Mouse (Mus musculus) inflammation-experienced regulatory T-cells, adult 16 weeks (primary cell): Measurements from ENCODE around the gene Ankrd17. TPM values are rescaled to one million over a fixed set of nuclear protein-coding genes. Genes with fewer than 3 reads are reported as not detected.

Source experiments
- polyA plus RNA-seq: library from polyadenylated mRNA; unstranded; fragments of 100-300 nt; shearing (Covaris generic); gene quantifications from one replicate; pipeline ENCODE4 v1.2.1, GENCODE M21; 2017

The Ankrd17 gene
- polyA plus RNA-seq = 23.4 TPM

DNA sequence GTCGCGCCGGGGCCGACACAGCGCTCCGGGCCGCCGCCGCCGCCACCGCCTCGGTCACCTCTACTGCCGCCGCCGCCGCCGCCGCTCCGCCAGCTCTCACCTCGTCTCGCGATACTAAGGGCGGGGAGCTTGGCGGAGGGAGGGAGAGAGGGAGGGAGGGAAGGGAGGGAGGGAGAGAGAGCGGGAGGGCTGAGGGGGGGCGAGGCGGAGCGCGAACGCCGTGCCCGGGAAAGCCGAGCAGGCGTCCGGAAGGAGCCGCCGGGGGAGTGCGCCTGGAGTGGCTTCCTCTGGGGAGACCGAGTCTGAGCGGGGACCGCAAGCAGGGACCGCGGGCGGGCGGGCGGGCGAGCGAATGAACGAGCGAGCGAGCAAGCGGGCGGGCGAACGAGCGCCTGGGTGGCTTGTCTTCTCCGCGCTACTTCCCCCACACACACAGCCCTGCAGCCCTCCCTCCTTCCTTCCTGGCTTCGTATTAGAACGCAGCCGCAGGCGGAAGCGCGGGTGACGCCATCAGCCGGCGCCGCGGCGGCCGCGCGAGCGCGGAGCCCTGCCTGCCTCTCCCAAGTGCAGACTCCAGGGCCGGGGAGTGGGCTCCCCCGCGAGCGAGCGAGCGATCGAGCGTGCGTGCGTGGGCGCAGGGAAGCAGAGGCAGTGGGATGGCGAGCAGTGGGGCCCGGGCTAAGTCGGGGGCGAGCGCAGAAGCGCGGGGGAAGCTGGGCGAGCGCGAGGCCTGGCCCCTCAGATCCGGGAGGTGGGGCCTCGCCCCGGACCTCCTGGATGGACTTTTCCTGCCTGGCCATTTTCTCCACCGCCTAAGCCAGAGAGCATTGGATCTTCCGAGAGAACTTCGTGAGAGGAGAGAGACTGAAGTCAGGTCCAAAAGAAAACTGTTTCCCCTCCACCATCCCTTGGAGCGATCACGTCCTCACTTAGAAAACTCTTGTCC is at the start of gene Ankrd17:
Gene Ankrd17 (minus strand): TSS at position 457 of the 946 bp plus-strand sequence.

DNA sequence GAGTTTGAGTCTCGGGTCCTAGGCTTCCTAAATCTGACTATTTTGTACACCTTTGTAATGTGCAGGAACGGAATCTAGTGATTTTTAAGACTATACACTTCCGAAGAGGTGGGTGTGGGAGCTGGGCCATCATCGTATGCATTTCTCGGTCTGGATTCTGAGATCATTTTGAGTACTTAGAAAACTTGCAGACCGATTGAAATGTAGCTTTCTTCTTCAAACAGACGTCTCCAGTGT is 608 bp upstream of the Ankrd17 start, which contains the start of gene Gm9958:
Gene Gm9958 (plus strand): TSS at position 138 of the 237 bp plus-strand sequence.

DNA sequence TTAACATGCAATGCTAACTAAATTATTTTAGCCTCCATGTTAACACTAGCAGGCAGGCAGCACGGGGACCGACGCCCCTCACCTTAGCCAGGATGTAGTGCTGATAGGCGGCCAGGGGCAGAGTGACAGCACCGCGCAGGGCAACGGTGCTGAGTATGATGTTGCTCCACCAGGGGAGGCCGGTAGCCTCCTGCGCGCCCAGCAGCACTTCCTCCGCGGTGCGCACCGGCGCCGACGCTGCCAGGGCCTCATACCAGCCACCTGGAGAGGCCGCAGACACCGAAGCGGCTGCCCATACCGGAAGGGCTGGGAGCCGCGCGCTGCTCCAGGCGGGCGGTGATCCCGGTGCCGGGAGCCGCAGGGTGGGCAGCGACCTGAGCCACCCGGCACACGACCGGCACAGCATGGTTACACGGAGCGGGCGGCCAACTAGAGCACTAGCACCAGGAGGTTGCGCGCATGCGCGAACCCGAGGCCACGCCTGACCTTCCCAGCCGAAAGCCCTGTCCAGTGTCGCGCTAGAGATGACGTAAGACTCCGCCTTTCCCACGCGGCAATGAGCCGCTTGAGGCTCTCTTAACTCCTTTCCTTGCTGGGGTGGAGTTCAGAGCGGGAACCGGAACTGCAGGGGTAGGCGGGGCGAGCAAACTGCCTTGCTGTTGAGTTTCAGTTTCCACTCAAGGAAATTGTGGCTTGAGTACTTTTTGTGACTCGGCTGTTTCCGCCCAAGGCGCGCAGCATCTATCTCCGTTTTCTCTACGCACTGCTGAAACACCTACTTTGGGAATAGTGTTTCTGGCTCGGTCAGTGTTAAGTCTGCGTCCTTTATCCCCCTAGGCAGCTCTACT is 142.6 kb downstream of the Ankrd17 start, which contains the start of gene Cox18:
Gene Cox18 (minus strand): TSS at position 468 of the 848 bp plus-strand sequence.

Other genes with a start within 250 kb of the Ankrd17 start
- 23.9 TPM for gene Cox18, start 142.6 kb downstream of the Ankrd17 start, polyA plus RNA-seq
- 1.3 TPM for gene Gm9958, start 627 bp upstream of the Ankrd17 start, polyA plus RNA-seq
- gene Alb, start 94.3 kb upstream of the Ankrd17 start, polyA plus RNA-seq = not detected
- gene Afp, start 124.2 kb upstream of the Ankrd17 start, polyA plus RNA-seq = 5.0 TPM
- not detected for gene Afm, start 152.4 kb upstream of the Ankrd17 start, polyA plus RNA-seq
- gene 5830473C10Rik, start 194.5 kb upstream of the Ankrd17 start, polyA plus RNA-seq = not detected